Comparison of ENCODE assay signal across 25 mouse cellular contexts in the genomic region with DNA sequence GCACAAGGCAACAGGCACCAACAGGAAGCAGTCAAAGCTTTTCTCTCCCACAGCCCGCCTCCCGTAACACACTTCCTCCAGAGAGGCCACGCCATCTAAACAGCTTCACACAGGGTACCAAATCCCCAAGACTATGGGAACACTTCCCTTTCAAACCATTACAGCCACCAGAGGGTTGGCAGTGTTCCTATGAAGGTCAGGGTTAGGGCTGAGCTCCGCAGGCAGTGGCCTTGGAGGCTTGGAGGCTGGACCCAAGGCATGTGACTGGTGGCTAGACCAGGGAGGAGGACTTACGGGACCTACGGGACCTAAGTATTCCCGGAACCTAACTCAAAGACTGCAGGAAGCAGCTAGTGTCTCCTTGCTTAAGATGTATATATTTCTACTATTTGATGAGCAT.
DNase-seq lines count a peak whose midpoint lies in the region; ATAC-seq lines count a peak whose summit lies in the region.
"Had no signal": no experiment of that assay in that cellular context is flagged by ENCODE, and none has a peak within 500 bp of the region (broad histone marks: within the 10 kb centered on the region; RNA-seq: fewer than 3 reads in every experiment).

No protein-coding gene starts in this region.

- H3K9ac ChIP-seq in heart, embryonic 13.5 days: no peak overlapping the region
- H3K9ac ChIP-seq: embryonic facial prominence, embryonic 13.5 days; forebrain, embryonic 15.5 days; kidney, embryonic 15.5 days; limb, embryonic 12.5 days; lung, embryonic 15.5 days; midbrain, embryonic 15.5 days had no signal

- 80% methylated on average over 7 of the region's 7 CpGs for whole genome bisulfite sequencing in heart, embryonic 13.5 days

- no peak for DNase-seq in heart, adult 18-20 months
- DNase-seq in adrenal gland, adult 2 months: peak; percentile 88
- peak; percentile 68 for DNase-seq in adrenal gland, postnatal 14 days
- no peak for DNase-seq in spleen, adult 12 weeks (ENCODE audit: low spot score)
- no peak for DNase-seq in left cerebral cortex, adult 8-10 months (ENCODE audit: low spot score in 2 of 2)
- DNase-seq: B cell, adult 2 months; cerebellum, adult 18-20 months; cerebellum, postnatal 10 days; gastrocnemius, postnatal 36 days; heart, adult 2 months; kidney, adult 18-20 months; kidney, postnatal 25 days; retina, postnatal 1 day had no signal

- peaks cover 65% of the 10 kb centered on the region for H3K4me1 ChIP-seq in heart, embryonic 13.5 days

- no peak for ATAC-seq in heart, embryonic 13.5 days (ENCODE audit: extremely low read depth, insufficient number of reproducible peaks, low FRiP score, low TSS enrichment)
- ATAC-seq: forebrain, embryonic 15.5 days; hindbrain, embryonic 16.5 days; midbrain, embryonic 15.5 days had no signal

- no peaks in the 10 kb centered on the region for H3K36me3 ChIP-seq in heart, embryonic 13.5 days
- H3K36me3 ChIP-seq: embryonic facial prominence, embryonic 13.5 days; forebrain, embryonic 10.5 days; forebrain, embryonic 15.5 days; hindbrain, embryonic 10.5 days; kidney, embryonic 15.5 days; limb, embryonic 12.5 days; lung, embryonic 15.5 days; midbrain, embryonic 10.5 days; midbrain, embryonic 15.5 days had no signal

- peaks cover 4% of the 10 kb centered on the region; the same call in 1 of the 2 replicates for H3K9me3 ChIP-seq in heart, embryonic 13.5 days
- H3K9me3 ChIP-seq: forebrain, embryonic 15.5 days; lung, embryonic 15.5 days; midbrain, embryonic 10.5 days; midbrain, embryonic 15.5 days had no signal

- H3K4me2 ChIP-seq in heart, embryonic 13.5 days: no peak overlapping the region
- H3K4me2 ChIP-seq: embryonic facial prominence, embryonic 13.5 days; forebrain, embryonic 15.5 days; kidney, embryonic 15.5 days; limb, embryonic 12.5 days; lung, embryonic 15.5 days; midbrain, embryonic 15.5 days had no signal

- H3K27me3 ChIP-seq in heart, embryonic 13.5 days (replicated peaks): 0 out of 2 replicates have a peak, but pooled peaks cover 4% of the 10 kb centered on the region
- H3K27me3 ChIP-seq: forebrain, embryonic 15.5 days; kidney, embryonic 15.5 days; midbrain, embryonic 15.5 days had no signal

- 0 out of 2 replicates have a peak overlapping the region, but pooled peaks have one; percentile 12 for H3K27ac ChIP-seq in heart, embryonic 13.5 days (replicated peaks)
- H3K27ac ChIP-seq: embryonic facial prominence, embryonic 13.5 days; forebrain, embryonic 10.5 days; forebrain, embryonic 15.5 days; heart, adult 2 months; hindbrain, embryonic 10.5 days; kidney, embryonic 15.5 days; limb, embryonic 12.5 days; lung, embryonic 15.5 days; midbrain, embryonic 10.5 days; midbrain, embryonic 15.5 days; stomach, postnatal 0 days had no signal

- H3K4me3 ChIP-seq in heart, embryonic 13.5 days: no peak overlapping the region
- H3K4me3 ChIP-seq: embryonic facial prominence, embryonic 13.5 days; forebrain, embryonic 10.5 days; forebrain, embryonic 15.5 days; heart, adult 2 months; hindbrain, embryonic 10.5 days; kidney, embryonic 15.5 days; limb, embryonic 12.5 days; lung, embryonic 15.5 days; midbrain, embryonic 10.5 days; midbrain, embryonic 15.5 days had no signal

Comparison
In these comparisons a context has a peak if more than half of its experiments do, and no peak if none do; other contexts are left out.
1. DNase-seq: peak in adrenal gland, adult 2 months (single experiment) and adrenal gland, postnatal 14 days (single experiment); none in heart, adult 18-20 months (0 of 2), spleen, adult 12 weeks (single experiment) and left cerebral cortex, adult 8-10 months (0 of 2).